Mouse (Mus musculus): Measurements from ENCODE around the gene Hs2st1. TPM values are rescaled to one million over a fixed set of nuclear protein-coding genes. Genes with fewer than 3 reads are reported as not detected.

Gene Hs2st1
- polyA plus RNA-seq, 1 experiment from 2014 or later = 12.5 TPM

DNA sequence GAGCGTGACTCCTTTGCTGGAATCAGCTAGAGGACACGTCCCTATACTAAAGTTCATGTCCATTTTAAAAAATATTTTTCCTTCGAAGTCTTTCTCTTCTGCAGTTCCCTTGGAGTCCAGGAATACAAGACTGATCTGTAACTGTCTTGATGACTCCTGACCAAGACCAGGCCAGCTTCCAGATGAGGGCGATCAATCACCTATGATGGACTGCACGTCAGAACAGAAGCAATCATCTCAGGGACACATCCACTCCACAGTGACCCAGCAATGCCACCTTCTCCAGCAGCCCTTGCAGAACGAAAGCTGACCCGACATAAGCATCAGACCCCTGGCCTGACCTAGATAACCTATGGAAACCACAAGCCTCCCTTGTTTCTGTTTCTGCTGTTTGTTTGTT, 54.7 kb downstream of the Hs2st1 start:
- 77% methylated on average over 7 of the region's 7 CpGs for WGBS
- Histone ChIP-seq H3K36me3 (no peaks in the 10 kb centered on the region), H3K27ac (no peak overlapping the region), H3K4me2 (no peak overlapping the region), H3K4me3 (replicated peaks) (no peak overlapping the region), H3K9ac (no peak overlapping the region), H3K9me3 (replicated peaks) (no peaks in the 10 kb centered on the region), H3K4me1 (peaks cover 16% of the 10 kb centered on the region; the same call in 1 of the 2 replicates), H3K27me3 (no peaks in the 10 kb centered on the region)
- ATAC-seq (replicated peaks; ENCODE audit: low FRiP score) = no peak

DNA sequence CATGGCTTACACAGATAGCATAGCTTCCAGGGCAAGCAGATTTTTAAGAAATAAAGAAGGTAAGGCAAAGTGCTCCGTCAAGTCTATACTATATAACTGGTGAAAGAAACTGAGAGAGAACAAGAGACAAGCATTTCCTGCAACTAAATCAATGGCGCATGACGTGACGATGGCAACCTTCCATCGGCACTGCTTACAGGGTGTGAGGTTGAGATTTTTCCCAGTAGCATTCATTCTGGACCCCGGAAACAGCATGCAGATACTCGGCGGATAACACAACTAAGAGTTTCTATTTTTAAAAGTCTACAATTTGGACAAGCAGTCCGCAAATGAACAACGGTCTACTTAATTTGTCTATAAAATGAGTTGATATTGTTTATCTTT, 55.9 kb downstream of the Hs2st1 start:
- WGBS = 63% methylated on average over 10 of the region's 10 CpGs
- Histone ChIP-seq H3K36me3 (no peaks in the 10 kb centered on the region), H3K9me3 (replicated peaks) (no peaks in the 10 kb centered on the region), H3K9ac (no peak overlapping the region), H3K27ac (no peak overlapping the region), H3K4me1 (peaks cover 16% of the 10 kb centered on the region; the same call in 1 of the 2 replicates), H3K4me2 (no peak overlapping the region), H3K4me3 (replicated peaks) (no peak overlapping the region), H3K27me3 (no peaks in the 10 kb centered on the region)
- ATAC-seq (replicated peaks; ENCODE audit: low FRiP score) = no peak

DNA sequence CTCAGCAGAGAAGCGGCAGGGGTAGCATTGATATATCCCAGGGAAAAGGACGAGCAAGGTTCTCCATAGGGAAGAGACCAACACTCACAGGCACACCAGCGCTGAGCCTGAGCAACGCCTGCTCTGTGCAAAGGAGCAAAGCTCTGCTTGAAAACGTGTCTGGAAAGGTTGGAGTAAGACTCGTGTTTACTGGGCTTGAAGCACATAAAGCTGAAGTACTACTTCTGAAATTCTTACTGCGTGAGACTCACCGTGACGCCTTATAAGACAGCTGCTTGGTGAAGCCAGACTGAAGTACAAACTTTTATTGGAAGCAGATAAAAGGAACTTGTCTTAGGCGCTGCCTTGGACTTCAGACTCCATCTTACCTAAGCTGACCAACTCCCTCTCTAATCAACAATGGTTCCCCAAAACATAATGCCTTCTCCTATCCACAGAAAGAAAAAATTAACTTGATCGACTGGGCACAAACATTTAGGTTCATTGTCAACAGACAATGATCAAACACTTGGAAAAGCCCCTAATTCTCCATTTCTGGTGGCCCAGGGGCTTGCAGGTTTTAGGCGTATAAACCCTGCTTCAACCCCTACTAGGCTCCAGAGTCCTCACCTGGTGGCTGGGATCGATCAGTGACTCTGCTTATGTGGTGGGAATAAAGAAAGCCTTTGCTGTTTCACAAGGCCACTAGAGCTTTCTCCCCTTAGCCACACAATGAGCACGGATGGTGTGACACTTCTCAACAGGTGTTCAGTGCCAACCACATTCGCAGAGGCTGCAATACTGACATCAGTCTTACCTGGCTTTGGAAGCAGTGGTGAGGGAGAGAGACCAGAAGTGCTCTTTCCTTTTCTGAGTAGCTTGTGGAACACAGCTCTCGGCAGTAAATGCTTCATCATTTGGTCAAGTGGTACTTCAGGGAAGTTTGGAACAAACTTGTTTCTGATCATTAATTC, 56.5 kb downstream of the Hs2st1 start:
- 88% methylated on average over 16 of the region's 16 CpGs for WGBS
- H3K4me3 ChIP-seq (replicated peaks) = no peak overlapping the region
- no peaks in the 10 kb centered on the region for H3K9me3 ChIP-seq (replicated peaks)
- H3K4me1 ChIP-seq = peaks cover 13% of the 10 kb centered on the region; the same call in 1 of the 2 replicates
- no peak overlapping the region for H3K27ac ChIP-seq
- H3K4me2 ChIP-seq = no peak overlapping the region
- no peaks in the 10 kb centered on the region for H3K27me3 ChIP-seq
- no peaks in the 10 kb centered on the region for H3K36me3 ChIP-seq
- ATAC-seq (replicated peaks; ENCODE audit: low FRiP score) = no peak
- H3K9ac ChIP-seq = no peak overlapping the region

- H3K27me3 ChIP-seq = no peaks in the 10 kb centered on the region
- WGBS = 69% methylated on average over 3 of the region's 3 CpGs
- H3K9ac ChIP-seq = no peak overlapping the region
- H3K27ac ChIP-seq = no peak overlapping the region
- H3K4me2 ChIP-seq = no peak overlapping the region
- 0 out of 2 replicates have a peak, but pooled peaks have one; percentile 52 for ATAC-seq (replicated peaks; ENCODE audit: low FRiP score)
- H3K4me3 ChIP-seq (replicated peaks) = no peak overlapping the region
- H3K4me1 ChIP-seq = peaks cover 14% of the 10 kb centered on the region; the same call in 1 of the 2 replicates
- H3K9me3 ChIP-seq (replicated peaks) = no peaks in the 10 kb centered on the region
- H3K36me3 ChIP-seq = no peaks in the 10 kb centered on the region
Measured at GRCm38 (mm10) chr3:144510724-144511123, 59.3 kb downstream of the Hs2st1 start.

DNA sequence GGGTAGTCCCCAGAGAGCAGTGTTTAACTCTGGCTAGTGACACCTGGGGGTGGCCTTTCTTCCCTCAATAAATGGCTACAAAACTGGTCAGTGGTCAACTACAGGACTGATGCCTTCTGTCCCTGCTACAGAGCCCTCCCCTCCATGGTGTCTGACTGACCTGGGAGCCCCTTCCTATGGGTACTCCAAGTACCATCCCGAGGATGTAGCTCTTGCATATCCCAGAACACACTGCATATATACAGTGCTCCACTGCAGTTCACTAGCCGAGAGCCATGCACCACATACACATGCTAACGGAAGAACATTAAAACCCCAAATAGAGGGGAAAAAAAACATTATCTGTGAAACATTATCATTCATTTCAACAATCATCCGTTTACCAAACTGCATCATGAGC, 61.6 kb downstream of the Hs2st1 start:
- Histone ChIP-seq H3K4me1 (0 out of 2 replicates have a peak, but pooled peaks cover 8% of the 10 kb centered on the region), H3K36me3 (no peaks in the 10 kb centered on the region), H3K27me3 (no peaks in the 10 kb centered on the region), H3K4me3 (replicated peaks) (no peak overlapping the region), H3K9me3 (replicated peaks) (no peaks in the 10 kb centered on the region), H3K27ac (no peak overlapping the region), H3K4me2 (no peak overlapping the region), H3K9ac (no peak overlapping the region)
- WGBS = 94% methylated on average over 4 of the region's 4 CpGs
- ATAC-seq (replicated peaks; ENCODE audit: low FRiP score) = no peak

GRCm38 (mm10) chr3:144507885-144508284, 62.1 kb downstream of the Hs2st1 start:
- H3K4me3 ChIP-seq (replicated peaks) = no peak overlapping the region
- H3K9ac ChIP-seq = no peak overlapping the region
- no peaks in the 10 kb centered on the region for H3K36me3 ChIP-seq
- 0 out of 2 replicates have a peak, but pooled peaks cover 8% of the 10 kb centered on the region for H3K4me1 ChIP-seq
- H3K27me3 ChIP-seq = no peaks in the 10 kb centered on the region
- H3K27ac ChIP-seq = no peak overlapping the region
- WGBS = 61% methylated on average over 5 of the region's 5 CpGs
- no peak for ATAC-seq (replicated peaks; ENCODE audit: low FRiP score)
- no peaks in the 10 kb centered on the region for H3K9me3 ChIP-seq (replicated peaks)
- H3K4me2 ChIP-seq = no peak overlapping the region

DNA sequence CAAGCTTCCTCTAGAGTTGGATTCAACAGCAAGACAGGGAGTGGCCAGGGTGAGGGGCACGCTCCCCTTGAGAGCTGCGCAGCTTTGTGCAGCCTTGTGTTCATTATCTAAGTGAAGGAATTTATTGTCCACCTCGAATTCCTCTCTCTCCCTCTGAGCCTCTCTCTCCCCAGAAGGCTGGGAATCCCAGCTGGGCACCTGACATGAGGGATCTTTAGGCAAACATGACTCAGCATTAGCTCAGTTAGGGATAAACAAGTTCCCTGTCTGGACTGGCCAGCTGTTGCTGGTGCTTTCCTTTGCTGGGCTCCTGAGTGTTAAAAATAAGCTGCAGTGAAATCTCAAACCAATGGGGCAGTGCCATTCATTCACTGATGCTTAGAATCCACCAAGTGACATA, 63.8 kb downstream of the Hs2st1 start:
- no peaks in the 10 kb centered on the region for H3K36me3 ChIP-seq
- no peak overlapping the region for H3K9ac ChIP-seq
- no peaks in the 10 kb centered on the region for H3K27me3 ChIP-seq
- no peak overlapping the region for H3K4me2 ChIP-seq
- no peak overlapping the region for H3K27ac ChIP-seq
- H3K4me1 ChIP-seq = 0 out of 2 replicates have a peak, but pooled peaks cover 11% of the 10 kb centered on the region
- 23% methylated on average over 3 of the region's 3 CpGs for WGBS
- no peak overlapping the region for H3K4me3 ChIP-seq (replicated peaks)
- no peaks in the 10 kb centered on the region for H3K9me3 ChIP-seq (replicated peaks)
- ATAC-seq (replicated peaks; ENCODE audit: low FRiP score) = peak; percentile 82

DNA sequence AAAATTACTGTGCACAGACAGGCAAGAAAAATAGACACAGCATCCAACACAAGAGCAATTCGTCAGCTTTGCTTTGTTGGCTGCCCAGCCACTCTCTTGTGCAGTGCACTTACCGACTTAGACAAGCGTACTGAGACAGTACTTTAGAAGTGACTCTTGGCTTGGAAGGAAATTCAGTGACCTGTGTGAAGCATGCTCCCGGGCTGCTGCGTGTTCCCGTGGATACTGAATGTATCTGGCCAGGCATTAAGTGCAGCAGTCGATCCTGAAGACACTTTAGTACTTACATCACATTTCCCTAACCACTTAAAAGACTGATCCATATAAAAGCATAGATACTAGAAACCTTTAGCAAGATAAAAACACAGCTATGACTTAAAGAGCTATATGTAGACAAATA, 68.1 kb downstream of the Hs2st1 start:
- Histone ChIP-seq H3K9ac (no peak overlapping the region), H3K4me3 (replicated peaks) (no peak overlapping the region), H3K4me1 (0 out of 2 replicates have a peak, but pooled peaks cover 11% of the 10 kb centered on the region), H3K27me3 (no peaks in the 10 kb centered on the region), H3K9me3 (replicated peaks) (no peaks in the 10 kb centered on the region), H3K4me2 (no peak overlapping the region), H3K27ac (no peak overlapping the region), H3K36me3 (no peaks in the 10 kb centered on the region)
- 57% methylated on average over 7 of the region's 7 CpGs for WGBS
- no peak for ATAC-seq (replicated peaks; ENCODE audit: low FRiP score)

- H3K4me2 ChIP-seq = no peak overlapping the region
- H3K27me3 ChIP-seq = no peaks in the 10 kb centered on the region
- H3K4me3 ChIP-seq (replicated peaks) = no peak overlapping the region
- H3K36me3 ChIP-seq = no peaks in the 10 kb centered on the region
- H3K9me3 ChIP-seq (replicated peaks) = no peaks in the 10 kb centered on the region
- H3K9ac ChIP-seq = no peak overlapping the region
- ATAC-seq (replicated peaks; ENCODE audit: low FRiP score) = no peak
- no peak overlapping the region for H3K27ac ChIP-seq
- WGBS = 73% methylated on average over 5 of the region's 5 CpGs
- H3K4me1 ChIP-seq = peaks cover 4% of the 10 kb centered on the region; the same call in 1 of the 2 replicates
Measured at GRCm38 (mm10) chr3:144496762-144497161, 73.2 kb downstream of the Hs2st1 start.

DNA sequence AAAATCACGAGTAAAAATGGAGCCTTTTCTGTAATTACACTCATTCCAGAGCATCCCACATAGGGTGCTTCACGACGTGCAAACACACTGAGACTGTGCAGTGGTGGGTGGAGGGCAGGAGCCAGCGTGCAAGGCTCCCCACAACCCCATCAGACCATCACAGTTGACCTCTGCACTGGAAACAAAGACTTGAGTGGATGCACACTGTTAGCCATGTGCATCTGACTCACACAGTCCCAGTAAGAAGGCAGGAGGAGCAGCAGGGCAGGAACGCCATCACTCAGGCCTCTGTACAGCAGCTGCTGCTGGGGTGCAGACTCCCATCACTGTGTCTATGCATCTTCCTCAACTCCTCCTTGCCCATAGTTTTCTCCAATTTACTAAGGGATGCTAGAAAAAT, 75.1 kb downstream of the Hs2st1 start:
- Histone ChIP-seq H3K4me3 (replicated peaks) (no peak overlapping the region), H3K27ac (no peak overlapping the region), H3K9me3 (replicated peaks) (no peaks in the 10 kb centered on the region), H3K9ac (no peak overlapping the region), H3K4me1 (peaks cover 4% of the 10 kb centered on the region; the same call in 1 of the 2 replicates), H3K27me3 (no peaks in the 10 kb centered on the region), H3K36me3 (no peaks in the 10 kb centered on the region), H3K4me2 (no peak overlapping the region)
- ATAC-seq (replicated peaks; ENCODE audit: low FRiP score) = peak; percentile 85
- 34% methylated on average over 5 of the region's 5 CpGs for WGBS

DNA sequence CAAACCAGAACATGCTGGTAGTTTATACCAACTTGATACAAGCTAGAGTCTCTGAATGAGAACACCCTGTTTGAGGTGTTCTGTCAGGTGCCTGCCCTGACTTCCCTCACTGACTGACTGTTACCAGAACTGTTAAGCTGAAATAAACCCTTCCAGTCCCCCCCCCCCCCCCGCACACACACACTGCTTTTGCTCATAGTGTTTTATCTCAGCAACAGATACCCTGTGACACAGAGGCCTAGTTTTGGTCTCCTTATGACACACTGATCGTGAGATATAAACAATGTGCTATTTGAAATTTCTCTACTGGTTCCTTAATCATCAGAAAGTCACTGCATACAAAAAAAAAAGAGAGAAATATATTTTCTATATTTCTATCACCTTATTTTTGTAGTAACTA, 81.2 kb downstream of the Hs2st1 start:
- Histone ChIP-seq H3K4me2 (no peak overlapping the region), H3K4me3 (replicated peaks) (no peak overlapping the region), H3K36me3 (no peaks in the 10 kb centered on the region), H3K27me3 (no peaks in the 10 kb centered on the region), H3K9me3 (replicated peaks) (no peaks in the 10 kb centered on the region), H3K27ac (no peak overlapping the region), H3K9ac (no peak overlapping the region), H3K4me1 (no peaks in the 10 kb centered on the region)
- WGBS = 89% methylated on average over 1 of the region's 2 CpGs
- ATAC-seq (replicated peaks; ENCODE audit: low FRiP score) = no peak

DNA sequence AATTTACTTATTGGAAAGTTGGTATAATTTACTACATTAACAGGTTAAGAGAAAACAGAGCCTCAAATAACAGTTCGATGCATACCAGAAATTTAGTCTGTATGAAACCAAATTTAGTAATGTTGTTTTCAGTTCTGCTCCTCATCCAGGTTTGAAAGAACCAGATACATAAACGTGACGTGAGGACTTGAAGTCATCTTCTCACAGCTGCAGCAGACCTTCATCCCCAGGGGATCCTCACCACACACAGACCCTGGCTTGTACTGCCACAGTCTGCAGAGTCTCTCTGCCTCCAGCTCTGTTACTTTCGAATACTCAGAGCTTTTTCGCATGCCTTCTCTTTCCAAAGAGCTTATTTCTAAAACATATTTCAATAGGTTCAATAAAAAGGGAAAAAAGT, 89.4 kb downstream of the Hs2st1 start:
- Histone ChIP-seq H3K36me3 (no peaks in the 10 kb centered on the region), H3K27me3 (no peaks in the 10 kb centered on the region), H3K27ac (no peak overlapping the region), H3K4me3 (replicated peaks) (no peak overlapping the region), H3K4me1 (no peaks in the 10 kb centered on the region), H3K9ac (no peak overlapping the region), H3K9me3 (replicated peaks) (no peaks in the 10 kb centered on the region), H3K4me2 (no peak overlapping the region)
- no peak for ATAC-seq (replicated peaks; ENCODE audit: low FRiP score)
- WGBS = 91% methylated on average over 5 of the region's 5 CpGs

All from kidney, embryonic 15.5 days (tissue).